Mouse (Mus musculus): ENCODE measurements around the gene Col28a1.

Col28a1 gene

GRCm38 (mm10) chr6:8119116-8119515 is 73.3 kb downstream of the Col28a1 start:
- no peak for DNase-seq (ENCODE audit: low read depth, low spot score)

- DNase-seq (ENCODE audit: low read depth, low spot score): no peak
Measured at GRCm38 (mm10) chr6:8118577-8118976, 73.8 kb downstream of the Col28a1 start.

- DNase-seq (ENCODE audit: low read depth, low spot score): no peak
Measured at GRCm38 (mm10) chr6:8105870-8106706, 86.3 kb downstream of the Col28a1 start.

- no peak for DNase-seq (ENCODE audit: low read depth, low spot score)
Measured at GRCm38 (mm10) chr6:8101224-8101623, 91.2 kb downstream of the Col28a1 start.

GRCm38 (mm10) chr6:8095856-8096255 is 96.6 kb downstream of the Col28a1 start:
- no peak for DNase-seq (ENCODE audit: low read depth, low spot score)

GRCm38 (mm10) chr6:8094160-8094953 is 98.1 kb downstream of the Col28a1 start:
- no peak for DNase-seq (ENCODE audit: low read depth, low spot score)

- DNase-seq (ENCODE audit: low read depth, low spot score): no peak
Measured at GRCm38 (mm10) chr6:8093556-8093955, 98.9 kb downstream of the Col28a1 start.

- DNase-seq (ENCODE audit: low read depth, low spot score): no peak
Measured at GRCm38 (mm10) chr6:8086847-8087246, 105.6 kb downstream of the Col28a1 start.

- DNase-seq (ENCODE audit: low read depth, low spot score): no peak
Measured at GRCm38 (mm10) chr6:8084806-8085205, 107.6 kb downstream of the Col28a1 start.

- DNase-seq (ENCODE audit: low read depth, low spot score): no peak
Measured at GRCm38 (mm10) chr6:8083196-8083595, 109.2 kb downstream of the Col28a1 start.

GRCm38 (mm10) chr6:8077572-8078146 is 114.8 kb downstream of the Col28a1 start:
- DNase-seq (ENCODE audit: low read depth, low spot score): peak; percentile 47

- no peak for DNase-seq (ENCODE audit: low read depth, low spot score)
Measured at GRCm38 (mm10) chr6:8074914-8075313, 117.5 kb downstream of the Col28a1 start.

GRCm38 (mm10) chr6:8068979-8069378 is 123.4 kb downstream of the Col28a1 start:
- DNase-seq (ENCODE audit: low read depth, low spot score): no peak

- DNase-seq (ENCODE audit: low read depth, low spot score): no peak
Measured at GRCm38 (mm10) chr6:8068394-8068793, 124.0 kb downstream of the Col28a1 start.

- no peak for DNase-seq (ENCODE audit: low read depth, low spot score)
Measured at GRCm38 (mm10) chr6:8067124-8067523, 125.3 kb downstream of the Col28a1 start.

- DNase-seq (ENCODE audit: low read depth, low spot score): no peak
Measured at GRCm38 (mm10) chr6:8066208-8066607, 126.2 kb downstream of the Col28a1 start.

- DNase-seq (ENCODE audit: low read depth, low spot score): no peak
Measured at GRCm38 (mm10) chr6:8059199-8059598, 133.2 kb downstream of the Col28a1 start.

GRCm38 (mm10) chr6:8048216-8048615 is 144.2 kb downstream of the Col28a1 start:
- DNase-seq (ENCODE audit: low read depth, low spot score): no peak

- DNase-seq (ENCODE audit: low read depth, low spot score): no peak
Measured at GRCm38 (mm10) chr6:8046446-8046845, 146.0 kb downstream of the Col28a1 start.

- no peak for DNase-seq (ENCODE audit: low read depth, low spot score)
Measured at GRCm38 (mm10) chr6:8045825-8046224, 146.6 kb downstream of the Col28a1 start.

- DNase-seq (ENCODE audit: low read depth, low spot score): no peak
Measured at GRCm38 (mm10) chr6:8028711-8029110, 163.7 kb downstream of the Col28a1 start.

All from embryo, embryonic 11.5 days (tissue).